Mouse (Mus musculus) heart, postnatal 36 days (tissue): ENCODE measurements around the gene Hist1h2ba. TPM values are rescaled to one million over a fixed set of nuclear protein-coding genes. Genes with fewer than 3 reads are reported as not detected.

ENCODE experiments used
- DNase-seq, 2 experiments: peaks; one replicate each; pipeline ENCODE4 v3.0.0; 2021 to 2022
- intact Hi-C: fragments of 180-260 bp; cut with DNase I; formaldehyde crosslinking; loops from one replicate; pipeline ENCODE4 v1.15.1; 2025
- microRNA-seq, 2 experiments: library from miRNA; unstranded; fragments of <30 nt; microRNA quantifications; one replicate each; pipeline ENCODE4 v1.2.0; 2021; ENCODE audit warnings: borderline number of aligned reads in 2 of 2
- total RNA-seq, 2 experiments: library from RNA; stranded (reverse); gene quantifications; 2 replicates each; pipeline ENCODE4 v1.2.3; 2021

Gene Hist1h2ba
- total RNA-seq, 2 experiments from 2014 or later: not detected

GRCm38 (mm10) chr13:23910121-23910520 is 23.8 kb downstream of the Hist1h2ba start:
- intact Hi-C loops: no loop called here
- DNase-seq: no peak

GRCm38 (mm10) chr13:23906906-23907305 is 27.1 kb downstream of the Hist1h2ba start:
- intact Hi-C loops: no loop called here

GRCm38 (mm10) chr13:23898242-23898641 is 35.7 kb downstream of the Hist1h2ba start:
- intact Hi-C loops: no loop called here
- DNase-seq: no peak

More at GRCm38 (mm10) chr13:23906906-23907305, 27.1 kb downstream of the Hist1h2ba start:
- no peak for DNase-seq

GRCm38 (mm10) chr13:23893269-23893593 is 40.7 kb downstream of the Hist1h2ba start:
- DNase-seq: no peak
- intact Hi-C loops: no loop called here

- DNase-seq: no peak
- intact Hi-C loops: no loop called here
Measured at GRCm38 (mm10) chr13:23892592-23893268, 41.2 kb downstream of the Hist1h2ba start.

- intact Hi-C loops: loop anchor here (5.0 kb wide), 1 partner anchor 97 kb away; no protein-coding TSS in a partner anchor
- no peak for DNase-seq
Measured at GRCm38 (mm10) chr13:23889011-23889605, 44.8 kb downstream of the Hist1h2ba start.

GRCm38 (mm10) chr13:23887026-23887725 is 46.8 kb downstream of the Hist1h2ba start:
- DNase-seq: no peak
- intact Hi-C loops: loop anchor here (5.0 kb wide), 1 partner anchor 95 kb away; no protein-coding TSS in a partner anchor

GRCm38 (mm10) chr13:23885540-23885939 is 48.4 kb downstream of the Hist1h2ba start:
- intact Hi-C loops: loop anchor here (5.0 kb wide), 1 partner anchor 93 kb away; no protein-coding TSS in a partner anchor
- DNase-seq: no peak

Small RNAs within 50 kb of the gene (microRNA-seq; reads per million reads assigned to microRNA genes)
- 0 reads per million in 2 experiments for gene Gm44344

Other genes with a start within 250 kb of the Hist1h2ba start
- gene Hist1h2bc, start 250.0 kb downstream of the Hist1h2ba start, total RNA-seq: 10 to 100 TPM; 64.4 to 75.8 TPM
- not detected for gene Hist1h1t, start 238.3 kb downstream of the Hist1h2ba start, total RNA-seq
- gene Hist1h4c, start 235.7 kb downstream of the Hist1h2ba start, total RNA-seq: 10 to 100 TPM; 51.7 to 59.6 TPM
- 10 to 100 TPM; 48.4 to 66.6 TPM for gene Hfe, start 223.3 kb downstream of the Hist1h2ba start, total RNA-seq
- 100 to 1,000 TPM; 186 to 225 TPM for gene Hist1h1c, start 195.3 kb downstream of the Hist1h2ba start, total RNA-seq
- 1 to 10 TPM; 6.5 to 9.3 TPM for gene Hist1h3c, start 188.6 kb downstream of the Hist1h2ba start, total RNA-seq
- gene Hist1h2bb, start 187.4 kb downstream of the Hist1h2ba start, total RNA-seq: 10 to 100 TPM in 1 of 2 experiments, 1 to 10 TPM in 1; 9.8 to 12.0 TPM
- gene Hist1h2ab, start 183.0 kb downstream of the Hist1h2ba start, total RNA-seq: 10 to 100 TPM; 11.9 to 16.8 TPM
- 10 to 100 TPM; 20.4 to 22.0 TPM for gene Hist1h3b, start 181.9 kb downstream of the Hist1h2ba start, total RNA-seq
- gene Hist1h4b, start 177.1 kb downstream of the Hist1h2ba start, total RNA-seq: 10 to 100 TPM; 13.8 to 18.3 TPM
- gene Hist1h4a, start 172.9 kb downstream of the Hist1h2ba start, total RNA-seq: 10 to 100 TPM; 12.3 to 13.8 TPM
- 10 to 100 TPM; 16.6 to 17.0 TPM for gene Hist1h3a, start 171.8 kb downstream of the Hist1h2ba start, total RNA-seq
- 1 to 10 TPM; 7.5 to 8.2 TPM for gene Hist1h1a, start 170.5 kb downstream of the Hist1h2ba start, total RNA-seq
- not detected for gene Trim38, start 164.2 kb downstream of the Hist1h2ba start, total RNA-seq
- not detected for gene Slc17a2, start 127.2 kb downstream of the Hist1h2ba start, total RNA-seq
- gene Slc17a3, start 94.7 kb downstream of the Hist1h2ba start, total RNA-seq: not detected
- not detected for gene Slc17a1, start 66.4 kb downstream of the Hist1h2ba start, total RNA-seq
- not detected for gene Slc17a4, start 19.1 kb downstream of the Hist1h2ba start, total RNA-seq
- not detected for gene Hist1h2aa, start 306 bp upstream of the Hist1h2ba start, total RNA-seq
- gene Scgn, start 57.1 kb upstream of the Hist1h2ba start, total RNA-seq: not detected